Mouse (Mus musculus) C2C12 (cell line): ENCODE results near the gene Cdc42bpa.

Experiments
- CEBPB ChIP-seq: IDR thresholded peaks from one replicate; pipeline ENCODE4 v1.6.1; 2011; ENCODE audit warnings: low read depth, mild to moderate bottlenecking, control low read depth, moderate library complexity
- CTCF ChIP-seq: IDR thresholded peaks from one replicate; pipeline ENCODE4 v1.5.1; 2011; ENCODE audit not compliant: control insufficient read depth, insufficient read depth, insufficient read length
- MAX ChIP-seq: IDR thresholded peaks from one replicate; pipeline ENCODE4 v1.6.1; 2011; ENCODE audit warnings: mild to moderate bottlenecking, control low read depth
- MYOD1 ChIP-seq: IDR thresholded peaks from one replicate; pipeline ENCODE4 v1.6.1; 2011; ENCODE audit warnings: low read depth; ENCODE audit not compliant: control insufficient read depth, insufficient read length
- MYOG ChIP-seq: IDR thresholded peaks from one replicate; pipeline ENCODE4 v1.6.1; 2011; ENCODE audit not compliant: control insufficient read depth, insufficient read length; ENCODE audit errors: extremely low read depth
- USF1 ChIP-seq: IDR thresholded peaks from one replicate; pipeline ENCODE4 v1.6.1; 2011; ENCODE audit warnings: low read depth, mild to moderate bottlenecking, control low read depth, moderate library complexity

GRCm38 (mm10) chr1:180116525-180116924 lies 156.3 kb downstream of the Cdc42bpa start:
- TF ChIP-seq CTCF (peak; percentile 5), MYOG (no peak), CEBPB (no peak), USF1 (no peak), MAX (no peak), MYOD1 (no peak)
